Mouse (Mus musculus): ENCODE results near the gene Osgin1. TPM values are rescaled to one million over a fixed set of nuclear protein-coding genes. Genes with fewer than 3 reads are reported as not detected.

Osgin1 gene
- polyA plus RNA-seq, 2 experiments = 17.0 to 18.8 TPM

DNA sequence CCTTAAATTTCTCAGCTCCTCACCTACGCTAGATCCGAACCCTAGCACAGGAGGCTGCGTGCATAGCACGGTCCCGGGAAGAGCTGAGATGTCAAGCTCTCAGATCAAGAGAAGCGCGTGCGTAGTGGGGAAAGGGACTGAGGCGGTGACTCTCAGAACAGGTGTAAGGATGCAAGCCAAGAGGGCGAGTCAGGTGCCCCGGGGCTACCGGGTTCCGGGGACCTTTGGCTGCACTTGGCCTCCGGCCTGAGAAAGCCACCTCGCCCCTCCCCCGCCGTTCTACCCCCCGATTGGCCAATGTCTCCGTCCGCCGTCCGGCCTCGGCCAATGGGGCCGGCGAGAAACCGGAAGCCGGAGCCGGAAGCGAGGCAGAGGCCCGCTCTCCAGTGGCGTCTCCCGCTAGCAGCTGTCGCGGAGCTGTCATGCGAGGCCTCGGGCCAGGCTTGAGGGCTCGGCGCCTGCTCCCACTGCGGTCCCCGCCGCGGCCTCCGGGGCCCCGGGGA lies 39.3 kb upstream of the Osgin1 start, which contains the start of gene Mlycd:
Gene Mlycd, plus strand, starts transcription at position 355 of the 503 bp plus-strand sequence.
- ATAC-seq (ENCODE audit: insufficient read depth) (peak; percentile 91), DNase-seq (ENCODE audit: low read depth in 3 of 3, low spot score in 3 of 3) (peak; percentile 70 to 74 (median 73))
- Histone ChIP-seq H3K9ac (replicated peaks) (peak within 1 kb of the TSS; percentile 66), H3K9me3 (ENCODE audit: control insufficient read depth, low read length) (no peaks in the 10 kb centered on the region), H3K4me3 (ENCODE audit: insufficient read depth in 1 of 2, low read depth in 2 of 2, low read length in 2 of 2) (peak within 1 kb of the TSS; percentile 68 to 73), H3K4me2 (ENCODE audit: low read depth) (peak within 1 kb of the TSS; percentile 73), H3K4me1 (replicated peaks; ENCODE audit: control insufficient read depth in 2 of 2, insufficient read depth in 2 of 2, low read length in 1 of 2) (peaks cover 4 to 10% of the 10 kb centered on the region in 2 experiments; a peak in 3 of 4 replicates), H3K27me3 (ENCODE audit: control insufficient read depth, insufficient read depth, low read length) (no peaks in the 10 kb centered on the region), H3K27ac (no peak within 1 kb of the TSS), H3K36me3 (replicated peaks; ENCODE audit: control insufficient read depth, insufficient read depth, low read depth) (no peaks in the 10 kb centered on the region)
- TF ChIP-seq CTCF (IDR thresholded peaks at IDR 0.05; ENCODE audit: low read depth) (no peak), EP300 (IDR thresholded peaks at IDR 0.05; ENCODE audit: low read depth) (no peak)
- WGBS (ENCODE audit: insufficient replicate concordance) = 2% methylated on average over 43 of the region's 44 CpGs

DNA sequence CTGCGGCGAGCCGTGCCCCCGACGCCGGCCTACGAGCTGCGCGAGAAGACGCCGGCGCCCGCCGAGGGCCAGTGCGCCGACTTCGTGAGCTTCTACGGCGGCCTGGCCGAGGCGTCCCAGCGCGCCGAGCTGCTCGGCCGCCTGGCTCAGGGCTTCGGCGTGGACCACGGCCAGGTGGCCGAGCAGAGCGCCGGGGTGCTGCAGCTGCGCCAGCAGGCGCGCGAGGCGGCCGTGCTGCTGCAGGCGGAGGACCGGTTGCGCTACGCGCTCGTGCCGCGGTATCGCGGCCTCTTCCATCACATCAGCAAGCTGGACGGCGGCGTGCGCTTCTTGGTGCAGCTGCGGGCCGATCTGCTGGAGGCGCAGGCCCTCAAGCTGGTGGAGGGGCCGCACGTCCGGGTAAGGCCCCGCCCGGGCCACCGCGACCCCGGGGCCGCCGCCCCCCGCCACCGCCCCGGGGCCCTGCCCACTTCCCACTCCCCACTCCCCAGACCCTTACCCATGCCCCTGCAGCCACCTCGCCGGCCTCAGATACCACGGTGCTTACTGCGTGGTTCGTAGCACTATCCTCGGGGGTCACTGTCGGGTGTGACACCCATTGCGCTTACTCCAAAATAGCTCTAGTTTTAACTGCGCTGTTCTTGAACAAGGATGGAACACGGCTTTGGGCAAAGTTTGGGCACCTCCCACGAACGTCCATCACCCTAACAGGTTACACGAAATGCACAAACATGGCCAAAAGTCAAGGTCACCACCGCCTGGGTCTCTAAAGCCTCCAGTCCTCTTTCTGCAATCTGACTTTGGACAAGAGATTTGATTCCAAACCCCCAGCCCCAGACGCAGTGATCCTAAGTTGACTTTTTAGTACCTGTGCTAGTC lies 38.6 kb upstream of the Osgin1 start:
- WGBS (ENCODE audit: insufficient replicate concordance) = 4% methylated on average over 77 of the region's 83 CpGs
- Histone ChIP-seq H3K9me3 (ENCODE audit: control insufficient read depth, low read length) (no peaks in the 10 kb centered on the region), H3K9ac (replicated peaks) (peak overlapping the region; percentile 66), H3K4me3 (ENCODE audit: insufficient read depth in 1 of 2, low read depth in 2 of 2, low read length in 2 of 2) (peak overlapping the region; percentile 54 to 73), H3K4me2 (ENCODE audit: low read depth) (peak overlapping the region; percentile 73), H3K27ac (no peak overlapping the region), H3K27me3 (ENCODE audit: control insufficient read depth, insufficient read depth, low read length) (no peaks in the 10 kb centered on the region), H3K4me1 (replicated peaks; ENCODE audit: control insufficient read depth in 2 of 2, insufficient read depth in 2 of 2, low read length in 1 of 2) (peaks cover 4 to 10% of the 10 kb centered on the region in 2 experiments; a peak in 3 of 4 replicates), H3K36me3 (replicated peaks; ENCODE audit: control insufficient read depth, insufficient read depth, low read depth) (no peaks in the 10 kb centered on the region)
- ATAC-seq (ENCODE audit: insufficient read depth) (peak; percentile 55), DNase-seq (ENCODE audit: low read depth in 3 of 3, low spot score in 3 of 3) (no peak)
- TF ChIP-seq EP300 (IDR thresholded peaks at IDR 0.05; ENCODE audit: low read depth) = no peak
- no peak for TF ChIP-seq CTCF (IDR thresholded peaks at IDR 0.05; ENCODE audit: low read depth)

DNA sequence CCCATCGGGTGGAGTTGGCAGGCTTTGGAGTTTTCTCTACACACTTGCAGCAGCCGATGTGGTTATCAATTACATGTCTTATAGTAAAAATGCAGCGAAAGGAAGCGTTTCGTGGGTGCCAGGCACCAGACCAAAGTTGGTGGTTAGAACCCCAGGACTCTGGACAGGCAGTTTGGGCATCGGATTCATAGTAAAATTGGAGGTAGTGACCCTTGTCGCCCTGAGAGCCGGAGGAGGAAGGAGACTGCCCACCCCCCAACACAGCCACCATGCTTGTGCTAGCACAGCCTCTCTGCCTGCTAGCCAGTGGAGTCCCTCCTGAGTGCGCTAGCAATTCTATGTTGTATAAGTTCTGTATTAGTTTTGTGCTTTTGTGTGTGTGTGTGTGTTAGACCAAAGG lies 35.4 kb upstream of the Osgin1 start:
- Histone ChIP-seq H3K9me3 (ENCODE audit: control insufficient read depth, low read length) (no peaks in the 10 kb centered on the region), H3K4me2 (ENCODE audit: low read depth) (no peak overlapping the region), H3K4me1 (replicated peaks; ENCODE audit: control insufficient read depth in 2 of 2, insufficient read depth in 2 of 2, low read length in 1 of 2) (peaks cover 4 to 10% of the 10 kb centered on the region in 2 experiments; a peak in 3 of 4 replicates), H3K9ac (replicated peaks) (no peak overlapping the region), H3K27ac (no peak overlapping the region), H3K27me3 (ENCODE audit: control insufficient read depth, insufficient read depth, low read length) (no peaks in the 10 kb centered on the region), H3K4me3 (ENCODE audit: insufficient read depth in 1 of 2, low read depth in 2 of 2, low read length in 2 of 2) (no peak overlapping the region), H3K36me3 (replicated peaks; ENCODE audit: control insufficient read depth, insufficient read depth, low read depth) (no peaks in the 10 kb centered on the region)
- no peak for ATAC-seq (ENCODE audit: insufficient read depth)
- 73% methylated on average over 9 of the region's 9 CpGs for WGBS (ENCODE audit: insufficient replicate concordance)
- no peak for DNase-seq (ENCODE audit: low read depth in 3 of 3, low spot score in 3 of 3)
- no peak for TF ChIP-seq CTCF (IDR thresholded peaks at IDR 0.05; ENCODE audit: low read depth)
- no peak for TF ChIP-seq EP300 (IDR thresholded peaks at IDR 0.05; ENCODE audit: low read depth)

DNA sequence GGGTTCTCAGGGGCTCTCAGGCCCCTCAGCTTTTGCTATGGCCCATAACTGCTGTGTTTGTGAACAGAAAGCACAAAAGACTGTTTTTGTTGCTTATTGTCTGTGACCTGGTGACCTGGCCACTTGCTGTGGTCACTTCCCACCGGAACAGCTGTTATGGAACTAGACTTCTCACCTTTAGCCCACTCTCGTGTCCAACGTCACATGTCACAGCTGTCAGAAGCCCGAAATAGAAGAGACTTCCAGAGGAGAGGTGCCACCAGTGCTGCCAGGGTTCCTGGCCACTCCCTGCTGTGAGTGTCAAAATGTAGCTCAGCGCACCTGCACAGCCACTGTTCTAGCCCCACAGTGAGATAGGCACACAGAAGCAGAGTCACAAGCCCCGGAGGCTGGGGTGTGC lies 34.7 kb upstream of the Osgin1 start:
- H3K4me2 ChIP-seq (ENCODE audit: low read depth) = no peak overlapping the region
- no peaks in the 10 kb centered on the region for H3K27me3 ChIP-seq (ENCODE audit: control insufficient read depth, insufficient read depth, low read length)
- no peaks in the 10 kb centered on the region for H3K9me3 ChIP-seq (ENCODE audit: control insufficient read depth, low read length)
- no peak for DNase-seq (ENCODE audit: low read depth in 3 of 3, low spot score in 3 of 3)
- H3K4me1 ChIP-seq (replicated peaks; ENCODE audit: control insufficient read depth in 2 of 2, insufficient read depth in 2 of 2, low read length in 1 of 2) = peaks cover 4 to 6% of the 10 kb centered on the region in 2 experiments; a peak in 3 of 4 replicates
- H3K4me3 ChIP-seq (ENCODE audit: insufficient read depth in 1 of 2, low read depth in 2 of 2, low read length in 2 of 2) = no peak overlapping the region
- H3K9ac ChIP-seq (replicated peaks) = no peak overlapping the region
- no peak for ATAC-seq (ENCODE audit: insufficient read depth)
- TF ChIP-seq EP300 (IDR thresholded peaks at IDR 0.05; ENCODE audit: low read depth) = no peak
- TF ChIP-seq CTCF (IDR thresholded peaks at IDR 0.05; ENCODE audit: low read depth) = no peak
- WGBS (ENCODE audit: insufficient replicate concordance) = 61% methylated on average over 6 of the region's 6 CpGs
- no peaks in the 10 kb centered on the region for H3K36me3 ChIP-seq (replicated peaks; ENCODE audit: control insufficient read depth, insufficient read depth, low read depth)
- no peak overlapping the region for H3K27ac ChIP-seq

DNA sequence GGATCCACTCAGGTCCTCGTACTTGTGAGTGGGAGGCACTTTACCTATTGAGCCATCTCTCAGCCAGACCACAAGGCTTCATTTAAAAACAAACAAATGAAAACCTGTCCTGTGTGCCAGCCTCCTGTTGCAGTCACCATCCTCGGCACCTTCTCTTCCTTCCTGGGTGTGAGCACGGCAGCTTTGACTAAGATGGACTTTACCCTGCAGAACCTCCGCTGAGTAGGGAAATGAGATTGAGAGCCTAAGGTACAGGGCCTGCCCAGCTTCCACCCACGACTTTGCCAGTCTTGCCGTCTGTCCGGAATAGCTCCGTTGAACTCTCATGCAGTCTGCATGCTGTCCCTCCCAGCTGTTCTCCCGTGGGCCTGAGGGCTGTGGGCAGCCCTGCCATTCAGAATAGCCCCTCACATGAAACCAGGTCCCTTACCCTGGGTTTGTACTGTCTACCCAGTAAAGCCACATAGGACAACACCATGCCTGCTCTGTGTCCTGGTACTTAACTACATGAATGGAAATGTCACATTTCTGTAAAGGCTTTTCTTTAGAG lies 33.7 kb upstream of the Osgin1 start:
- Histone ChIP-seq H3K27me3 (ENCODE audit: control insufficient read depth, insufficient read depth, low read length) (no peaks in the 10 kb centered on the region), H3K9me3 (ENCODE audit: control insufficient read depth, low read length) (no peaks in the 10 kb centered on the region), H3K9ac (replicated peaks) (no peak overlapping the region), H3K36me3 (replicated peaks; ENCODE audit: control insufficient read depth, insufficient read depth, low read depth) (no peaks in the 10 kb centered on the region), H3K4me2 (ENCODE audit: low read depth) (no peak overlapping the region), H3K27ac (no peak overlapping the region), H3K4me1 (replicated peaks; ENCODE audit: control insufficient read depth in 2 of 2, insufficient read depth in 2 of 2, low read length in 1 of 2) (peaks cover 4 to 5% of the 10 kb centered on the region in 2 experiments; a peak in 3 of 4 replicates), H3K4me3 (ENCODE audit: insufficient read depth in 1 of 2, low read depth in 2 of 2, low read length in 2 of 2) (no peak overlapping the region)
- 62% methylated on average over 9 of the region's 9 CpGs for WGBS (ENCODE audit: insufficient replicate concordance)
- DNase-seq (ENCODE audit: low read depth in 3 of 3, low spot score in 3 of 3) (no peak), ATAC-seq (ENCODE audit: insufficient read depth) (no peak)
- TF ChIP-seq EP300 (IDR thresholded peaks at IDR 0.05; ENCODE audit: low read depth) (no peak), CTCF (IDR thresholded peaks at IDR 0.05; ENCODE audit: low read depth) (no peak)

All from liver, embryonic 14.5 days (tissue).